Mouse (Mus musculus): ENCODE measurements around the gene Pspn.

Pspn gene

GRCm38 (mm10) chr17:56999968-57000609, at the start of gene Pspn:
Pspn (minus strand) TSS chr17:57000018.
- DNase-seq: no peak

DNA sequence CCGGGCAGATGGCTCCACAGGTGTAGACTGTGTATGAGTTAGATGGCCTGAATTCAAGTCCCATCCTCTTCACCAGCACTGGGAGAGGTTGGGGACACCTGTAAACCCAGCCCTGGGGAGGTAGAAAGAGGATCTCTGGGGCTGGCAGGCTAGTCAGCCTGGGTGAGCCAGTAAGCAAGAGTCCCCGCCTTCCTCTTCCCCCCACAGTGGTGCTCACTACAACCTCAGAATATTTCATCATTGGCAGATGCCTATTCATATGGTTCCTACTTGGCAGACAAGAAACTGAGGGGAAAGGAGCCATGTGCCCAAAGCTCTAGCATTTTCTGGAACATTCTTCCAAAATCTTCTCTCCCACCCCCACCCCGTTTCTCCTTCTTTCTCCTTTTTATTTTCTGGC, 49.0 kb upstream of the Pspn start:
- no peak for DNase-seq

- DNase-seq: no peak
These were observed 47.6 kb upstream of the Pspn start for GRCm38 (mm10) chr17:57047406-57047805.

DNA sequence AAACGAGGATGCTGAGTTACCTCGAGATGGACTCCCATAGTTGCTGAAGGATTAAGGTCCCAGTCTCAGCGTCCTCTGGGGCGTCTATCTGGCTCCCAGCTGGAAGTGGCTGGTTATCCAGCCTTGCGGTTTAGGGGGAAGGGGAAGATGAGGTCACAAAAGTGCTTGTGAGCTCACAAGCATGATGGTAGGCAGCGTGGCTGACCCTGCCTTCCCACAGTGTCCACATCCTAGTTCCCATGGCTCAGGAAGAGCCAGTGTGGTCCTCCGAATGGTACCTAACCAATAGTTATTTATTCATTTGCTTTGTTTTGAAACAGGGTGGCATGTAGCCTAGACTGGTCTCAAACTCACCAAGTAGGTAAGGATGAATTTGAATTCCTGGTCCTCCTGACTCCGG, 41.7 kb upstream of the Pspn start, which contains the start of gene Slc25a41:
Gene Slc25a41, minus strand, starts transcription at position 101 of the 400 bp plus-strand sequence.
- no peak for DNase-seq

DNA sequence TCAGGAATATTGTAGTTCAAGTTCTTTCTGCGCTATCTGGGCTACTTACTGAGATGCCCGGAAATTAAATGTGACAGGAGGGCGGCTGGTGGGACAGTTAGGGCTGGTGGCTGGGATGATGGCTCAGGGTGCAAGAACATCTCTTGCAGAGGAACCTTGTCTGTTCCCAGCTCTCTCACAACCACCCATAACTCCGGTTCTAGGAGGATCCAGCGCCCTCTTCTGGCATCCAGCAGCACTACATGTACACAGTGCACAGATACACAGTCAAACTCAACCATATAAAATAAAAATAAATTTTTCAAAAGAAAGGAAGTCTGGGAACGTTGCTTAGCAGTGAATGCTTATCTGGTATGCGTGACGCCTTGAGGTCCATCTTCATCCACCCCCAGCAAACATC, 39.2 kb upstream of the Pspn start:
- DNase-seq: no peak

GRCm38 (mm10) chr17:57032854-57033253, 33.0 kb upstream of the Pspn start:
- no peak for DNase-seq

DNA sequence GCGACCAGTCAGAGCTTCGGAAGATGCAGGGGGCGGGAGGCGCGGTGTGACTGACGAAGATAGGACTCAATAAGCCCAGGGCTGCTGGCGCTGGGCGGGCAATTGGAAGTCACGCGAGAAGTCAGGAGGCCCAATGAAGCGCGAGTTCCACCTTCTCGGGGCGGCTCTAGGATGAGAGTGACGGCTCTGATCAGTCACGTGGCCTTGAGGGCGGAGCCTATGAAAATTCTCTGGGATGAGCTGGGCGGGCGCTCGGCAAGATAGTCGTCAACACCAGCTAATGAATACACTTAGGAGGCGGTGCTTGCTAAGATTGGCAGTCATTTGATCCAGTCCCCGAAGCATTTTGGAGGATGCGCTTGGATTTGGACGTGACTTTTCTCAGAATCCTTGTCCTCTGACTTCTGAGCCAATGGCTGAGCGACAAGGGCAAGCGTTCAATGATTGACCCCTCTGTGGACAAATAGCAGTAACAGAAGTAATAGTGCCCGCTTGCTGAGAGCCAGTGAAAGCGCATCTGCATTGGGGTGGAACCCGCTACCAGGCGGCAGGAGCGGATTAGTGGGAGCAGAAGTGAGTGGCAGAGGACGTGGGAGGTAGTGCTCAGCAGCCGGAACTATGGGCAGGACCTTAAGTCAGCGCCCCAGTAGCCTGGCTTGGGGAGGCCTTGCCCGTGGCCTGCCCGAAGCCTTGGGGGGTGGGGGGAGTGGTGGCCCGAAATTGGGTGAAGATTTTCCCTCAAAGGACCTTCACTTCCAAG, 32.0 kb upstream of the Pspn start:
- DNase-seq: peak; percentile 100

- DNase-seq: no peak
These were observed 31.3 kb upstream of the Pspn start, which contains the start of gene Khsrp for GRCm38 (mm10) chr17:57030931-57031660. Khsrp (minus strand) TSS chr17:57031522.

DNA sequence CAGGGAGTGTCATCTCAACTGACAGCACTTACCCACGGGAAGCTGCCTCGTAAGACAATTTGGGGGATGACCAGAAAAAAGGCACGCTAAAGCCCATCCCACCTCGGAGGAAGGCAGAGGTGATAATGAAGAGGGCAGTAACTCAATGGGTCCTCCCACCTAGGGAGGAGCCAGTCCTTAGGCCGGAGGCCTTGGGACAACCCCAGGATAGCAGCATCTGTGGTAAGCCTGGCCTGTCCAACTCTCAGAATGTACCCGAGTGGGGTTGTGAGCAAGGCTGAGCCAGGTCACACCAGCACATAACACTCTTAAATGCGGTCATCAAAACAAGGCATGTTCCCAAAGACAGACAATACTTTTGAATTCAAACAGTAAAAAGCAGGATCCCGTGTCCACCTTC, 29.9 kb upstream of the Pspn start:
- no peak for DNase-seq

DNA sequence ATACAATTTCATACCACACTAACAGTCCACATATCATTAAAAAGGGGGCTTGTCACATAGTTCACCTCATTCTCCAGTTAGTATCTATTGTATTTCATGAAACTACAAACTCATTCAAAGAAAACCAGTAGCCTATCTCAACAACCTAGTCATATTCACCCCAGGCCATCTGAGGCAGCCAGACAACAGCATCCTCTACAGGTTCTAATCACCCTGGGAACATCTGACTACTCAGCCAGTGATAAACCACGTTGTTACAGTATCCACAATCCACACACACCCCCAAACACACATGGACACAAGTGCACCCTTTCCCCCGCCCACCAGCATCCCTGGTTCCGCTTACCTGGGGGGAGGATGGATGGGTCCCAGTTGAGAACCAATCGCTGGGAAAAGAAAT, 27.7 kb upstream of the Pspn start:
- DNase-seq: no peak

DNA sequence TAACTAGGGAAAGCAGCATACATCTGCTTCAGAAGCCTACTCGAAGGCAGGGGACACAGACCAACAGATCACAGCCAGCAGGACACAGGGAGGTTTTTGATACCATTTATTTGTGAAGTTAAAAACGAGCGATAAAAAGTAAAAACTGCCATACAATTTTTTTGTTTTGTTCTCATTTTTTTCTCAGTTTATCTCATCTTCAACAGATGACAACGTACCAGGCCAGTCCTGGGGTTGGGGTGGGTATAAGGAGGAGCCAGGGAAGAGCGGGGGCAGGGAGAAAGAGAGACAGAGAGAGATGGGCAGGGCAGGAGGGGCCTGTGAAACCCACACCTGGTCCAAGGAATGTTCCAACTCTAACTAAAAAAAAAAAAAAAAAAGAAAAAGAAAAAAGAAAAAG, 21.1 kb upstream of the Pspn start:
- DNase-seq: no peak

GRCm38 (mm10) chr17:57019693-57020092, 19.9 kb upstream of the Pspn start:
- no peak for DNase-seq

DNA sequence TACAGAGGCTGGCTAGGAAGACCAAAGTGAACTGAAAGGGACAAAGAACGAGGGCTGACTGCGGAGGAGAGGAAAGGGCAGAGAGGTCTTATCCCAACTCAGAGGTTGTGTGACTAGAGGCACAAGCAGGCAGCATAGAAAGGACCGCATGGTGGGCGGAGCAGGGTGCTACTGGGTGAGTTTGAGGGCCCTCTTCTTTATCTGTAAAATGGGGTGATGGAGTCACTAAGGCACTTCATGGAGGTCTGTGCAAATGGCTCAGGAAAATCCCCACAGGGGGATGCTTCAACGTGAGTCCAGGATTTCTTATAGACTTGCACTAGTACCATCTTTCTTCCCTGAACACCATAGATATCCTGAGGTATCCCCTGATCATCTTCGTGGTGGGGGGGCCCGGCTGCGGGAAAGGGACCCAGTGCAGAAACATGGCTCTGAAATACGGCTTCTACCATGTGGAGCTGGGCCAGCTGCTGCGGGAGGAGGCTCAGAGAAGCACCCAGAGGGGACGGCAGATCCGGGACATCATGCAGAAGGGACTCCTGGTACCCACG, 12.5 kb upstream of the Pspn start:
- DNase-seq: no peak

DNA sequence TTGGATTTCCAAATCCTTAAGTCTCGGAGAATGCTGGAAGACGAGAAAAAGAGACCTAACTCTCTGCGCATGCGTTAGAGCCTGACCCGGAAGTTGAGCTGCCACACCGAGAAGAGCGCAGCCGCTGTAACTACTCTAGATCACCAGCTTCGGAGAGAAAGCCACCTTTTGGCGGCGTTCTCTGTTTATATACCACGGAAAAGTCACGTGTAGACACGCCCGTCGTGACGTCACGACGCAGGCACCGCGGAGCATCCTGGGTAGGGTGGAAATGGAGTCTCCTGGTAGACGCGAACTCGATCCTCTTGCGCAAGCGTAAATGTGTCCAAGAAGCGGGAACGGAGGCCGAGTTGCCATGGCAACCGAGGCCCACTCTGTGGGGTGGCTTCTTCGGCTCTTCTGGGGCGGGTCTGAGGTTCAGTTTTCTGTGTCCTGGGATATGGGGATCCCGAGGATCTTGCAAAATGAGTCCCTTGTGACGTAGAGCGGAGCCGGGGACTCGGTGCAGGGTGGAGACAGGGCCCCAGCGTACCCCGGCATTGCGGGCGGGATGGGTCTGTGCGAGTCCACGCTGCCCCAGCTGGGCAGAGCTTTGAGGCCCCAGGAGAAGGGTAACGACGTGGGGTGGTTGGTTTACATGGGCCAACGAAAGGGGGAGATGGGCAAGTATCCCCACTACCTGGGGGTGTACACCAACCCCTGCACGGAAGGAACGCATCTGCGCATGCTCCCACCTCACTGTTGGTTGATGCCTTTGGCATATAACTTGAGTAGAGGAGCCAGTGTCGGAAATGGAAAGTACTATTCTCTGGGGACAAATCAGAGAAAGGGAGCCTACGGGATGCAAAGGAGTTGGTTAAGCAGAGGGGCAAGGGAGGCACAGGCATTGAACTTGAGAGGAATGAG, 11.7 kb upstream of the Pspn start, which contains the start of the genes Gtf2f1 and Gm17949:
Gene Gtf2f1, minus strand, starts transcription at position 53 of the 906 bp plus-strand sequence.
Gene Gm17949, plus strand, starts transcription at position 234 of the 906 bp plus-strand sequence.
- peak; percentile 97 for DNase-seq

GRCm38 (mm10) chr17:57010911-57011235, 11.1 kb upstream of the Pspn start:
- DNase-seq: no peak

- DNase-seq: no peak
These were observed 7.5 kb upstream of the Pspn start for GRCm38 (mm10) chr17:57007137-57007905.

- no peak for DNase-seq
These were observed 4.2 kb upstream of the Pspn start for GRCm38 (mm10) chr17:57003994-57004393.

DNA sequence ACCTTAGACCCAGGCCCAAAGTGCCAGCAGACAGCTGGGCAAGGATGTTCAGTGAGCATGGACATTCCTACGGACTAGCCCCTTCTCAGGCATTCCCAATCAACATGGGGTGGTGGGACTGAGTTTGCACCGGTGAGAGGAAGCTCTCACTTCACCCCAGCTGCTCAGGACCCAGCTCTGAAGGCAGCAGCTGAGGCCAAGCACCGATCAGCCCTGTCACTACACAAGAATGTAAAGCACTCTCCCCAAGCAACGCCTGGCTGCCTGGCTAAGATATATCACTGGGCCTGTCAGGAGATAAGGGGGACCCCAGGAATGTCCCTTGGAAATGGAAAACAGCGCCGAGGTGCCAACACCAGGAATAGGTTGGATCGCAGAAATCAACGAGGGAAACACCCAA, 1.4 kb upstream of the Pspn start:
- no peak for DNase-seq

GRCm38 (mm10) chr17:56999414-56999813, 404 bp downstream of the Pspn start:
- DNase-seq: no peak

DNA sequence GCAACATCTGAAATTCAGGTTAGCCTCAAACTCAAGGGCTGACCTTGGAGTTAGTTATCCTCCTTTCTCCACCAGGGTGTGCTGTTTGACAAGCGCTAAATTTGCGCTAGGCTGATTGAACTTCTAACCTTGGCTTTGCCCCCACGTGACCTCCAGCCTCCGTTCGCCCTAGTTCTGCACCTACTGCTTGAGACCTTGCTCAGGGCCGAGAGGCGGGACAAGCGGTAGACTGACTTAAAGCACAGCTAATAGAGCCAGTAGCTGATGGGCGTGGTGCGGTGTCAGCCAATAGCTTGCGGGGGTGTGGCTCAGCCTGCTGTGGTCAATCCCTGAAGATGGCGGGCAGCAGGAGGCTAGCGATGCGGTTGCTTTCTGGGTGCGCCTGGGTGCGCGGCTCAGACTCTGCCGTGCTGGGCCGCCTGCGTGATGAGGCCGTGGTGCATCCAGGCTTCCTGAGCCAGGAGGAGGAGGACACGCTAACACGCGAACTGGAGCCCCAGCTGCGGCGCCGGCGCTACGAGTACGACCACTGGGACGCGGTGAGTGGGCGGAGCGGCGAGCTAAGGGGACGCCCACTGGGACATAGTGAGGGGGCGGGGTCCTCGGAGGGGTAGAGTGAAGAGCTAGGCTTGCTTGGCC, 2.7 kb downstream of the Pspn start, which contains the start of gene Alkbh7:
Gene Alkbh7, plus strand, starts transcription at position 311 of the 639 bp plus-strand sequence.
- peak; percentile 98 for DNase-seq

- no peak for DNase-seq
These were observed 3.3 kb downstream of the Pspn start for GRCm38 (mm10) chr17:56996506-56996905.

Measured in layer of hippocampus, adult 9-11 months (tissue).